Mouse (Mus musculus): ENCODE results near the gene Numb. TPM values are rescaled to one million over a fixed set of nuclear protein-coding genes. Genes with fewer than 3 reads are reported as not detected.

Numb gene
- 36.7 and 44.7 TPM in 2 replicates for polyA plus RNA-seq (2012; rRNA removed)

DNA sequence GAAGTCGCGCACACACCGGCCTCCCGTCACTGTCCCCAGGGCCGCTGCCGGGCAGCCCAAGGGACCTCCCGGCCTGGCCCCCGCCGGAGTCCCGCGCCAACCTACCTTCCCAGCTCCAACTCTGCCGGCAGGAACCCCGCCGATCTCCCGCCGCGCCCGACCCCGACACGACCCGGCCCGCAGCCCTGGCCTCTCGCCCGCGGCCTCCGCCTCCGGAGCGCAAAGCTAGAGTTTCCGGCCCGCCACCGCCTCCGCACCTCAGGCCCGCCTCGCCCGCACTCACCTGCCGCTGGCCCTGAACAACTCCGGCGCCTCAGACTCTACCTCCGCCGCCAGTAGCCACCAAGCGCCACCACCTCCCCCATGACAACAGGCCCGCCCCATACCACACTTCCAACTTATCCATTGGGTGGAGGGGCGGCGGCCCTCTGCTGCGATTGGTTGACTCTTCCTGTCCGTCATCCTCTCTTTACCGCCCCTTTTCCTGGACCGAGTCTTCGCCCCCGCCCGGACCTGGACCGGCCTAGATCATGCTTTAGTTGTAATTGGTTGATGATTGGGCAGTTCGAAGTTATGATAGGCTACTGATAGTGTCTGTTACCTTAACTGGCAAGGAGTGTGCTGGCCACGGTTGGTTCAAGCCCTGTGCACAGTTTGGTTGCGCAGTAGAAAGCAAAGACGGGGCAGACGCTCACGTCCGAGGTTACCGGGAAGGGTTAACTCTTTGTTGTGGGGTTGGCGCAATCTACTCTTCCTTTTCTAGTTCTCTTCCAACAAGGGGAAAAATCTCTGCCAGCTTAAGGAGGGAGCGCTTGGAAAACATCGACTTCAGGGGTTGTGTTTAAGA, at the start of gene Numb:
TSS of gene Numb (minus strand) at position 400 of the 847 bp plus-strand sequence.
- TF ChIP-seq CTCF (IDR thresholded peaks at IDR 0.05; ENCODE audit: borderline replicate concordance, extremely low read depth, insufficient read depth, insufficient read length), result no peak
- TF ChIP-seq POLR2A (IDR thresholded peaks at IDR 0.05; ENCODE audit: borderline replicate concordance, extremely low read depth, insufficient read depth, insufficient read length, poor library complexity, severe bottlenecking), result peak; percentile 52; the same call in 1 of the 2 replicates

DNA sequence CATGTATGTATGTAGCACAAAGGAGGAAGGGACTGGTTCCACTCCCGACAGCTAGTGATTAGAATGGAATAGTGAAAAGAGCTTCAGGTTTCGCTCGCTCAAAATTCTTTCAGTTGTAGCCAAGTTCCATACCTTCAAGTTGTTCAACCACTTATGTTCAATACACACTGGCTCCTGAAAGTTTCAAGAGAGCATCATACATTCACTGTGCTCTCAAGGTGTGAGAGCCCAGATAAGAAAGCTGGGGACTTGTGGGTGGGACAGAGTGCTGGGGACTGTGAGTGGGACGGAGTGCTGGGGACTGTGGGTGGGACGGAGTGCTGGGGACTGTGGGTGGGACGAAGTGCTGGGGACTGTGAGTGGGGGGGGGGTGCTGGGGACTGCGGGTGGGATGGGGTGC, 43.5 kb upstream of the Numb start:
- TF ChIP-seq CTCF (IDR thresholded peaks at IDR 0.05; ENCODE audit: borderline replicate concordance, extremely low read depth, insufficient read depth, insufficient read length) (no peak), POLR2A (IDR thresholded peaks at IDR 0.05; ENCODE audit: borderline replicate concordance, extremely low read depth, insufficient read depth, insufficient read length, poor library complexity, severe bottlenecking) (no peak)
- no peak for DNase-seq (ENCODE audit: low read depth)

More for the DNA sequence above, at the start of gene Numb:
- peak; percentile 100 for DNase-seq (ENCODE audit: low read depth)

DNA sequence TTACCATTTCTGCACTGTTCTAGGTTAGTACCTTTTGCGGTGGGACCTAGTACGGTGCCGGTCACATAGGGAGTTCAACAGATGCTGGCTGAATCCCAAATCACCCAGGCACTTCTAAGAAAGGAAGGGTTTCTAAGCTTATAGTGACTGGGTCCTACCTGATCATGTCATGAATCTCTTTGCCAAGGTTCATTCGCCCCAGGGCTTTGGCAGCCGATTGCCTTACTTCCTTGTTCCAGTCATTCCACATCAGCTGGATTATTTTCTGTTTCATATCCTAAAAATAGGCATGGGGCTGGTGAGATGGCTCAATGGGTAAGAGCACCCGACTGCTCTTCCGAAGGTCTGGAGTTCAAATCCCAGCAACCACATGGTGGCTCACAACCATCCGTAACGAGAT, 36.5 kb upstream of the Numb start:
- no peak for TF ChIP-seq CTCF (IDR thresholded peaks at IDR 0.05; ENCODE audit: borderline replicate concordance, extremely low read depth, insufficient read depth, insufficient read length)
- no peak for TF ChIP-seq POLR2A (IDR thresholded peaks at IDR 0.05; ENCODE audit: borderline replicate concordance, extremely low read depth, insufficient read depth, insufficient read length, poor library complexity, severe bottlenecking)
- DNase-seq (ENCODE audit: low read depth), result no peak

DNA sequence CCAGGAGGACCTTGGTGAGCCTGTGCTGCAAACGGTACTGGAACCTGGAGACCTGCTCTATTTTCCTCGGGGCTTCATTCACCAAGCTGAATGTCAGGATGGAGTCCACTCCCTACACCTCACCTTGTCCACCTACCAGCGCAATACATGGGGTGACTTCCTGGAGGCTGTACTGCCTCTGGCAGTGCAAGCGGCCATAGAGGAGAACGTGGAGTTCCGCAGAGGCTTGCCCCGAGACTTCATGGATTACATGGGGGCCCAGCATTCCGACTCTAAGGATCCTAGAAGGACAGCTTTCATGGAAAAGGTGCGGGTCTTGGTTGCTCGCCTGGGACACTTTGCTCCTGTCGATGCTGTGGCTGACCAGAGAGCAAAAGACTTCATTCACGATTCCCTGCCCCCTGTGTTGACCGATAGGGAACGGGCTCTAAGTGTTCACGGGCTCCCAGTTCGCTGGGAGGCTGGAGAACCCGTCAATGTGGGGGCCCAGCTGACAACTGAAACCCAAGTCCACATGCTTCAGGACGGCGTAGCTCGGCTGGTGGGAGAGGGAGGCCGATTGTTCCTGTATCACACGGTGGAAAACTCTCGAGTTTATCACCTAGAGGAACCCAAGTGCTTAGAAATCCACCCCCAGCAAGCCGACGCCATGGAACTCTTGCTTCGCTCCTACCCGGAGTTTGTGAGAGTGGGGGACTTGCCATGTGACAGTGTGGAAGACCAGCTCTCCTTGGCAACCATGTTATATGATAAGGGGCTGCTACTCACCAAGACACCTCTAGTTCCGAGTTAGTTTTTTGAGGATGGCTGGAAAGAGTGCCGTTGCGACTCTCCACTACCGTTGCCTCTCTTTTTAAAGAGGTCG, 30.2 kb upstream of the Numb start:
- TF ChIP-seq CTCF (IDR thresholded peaks at IDR 0.05; ENCODE audit: borderline replicate concordance, extremely low read depth, insufficient read depth, insufficient read length), result no peak
- TF ChIP-seq POLR2A (IDR thresholded peaks at IDR 0.05; ENCODE audit: borderline replicate concordance, extremely low read depth, insufficient read depth, insufficient read length, poor library complexity, severe bottlenecking), result no peak

DNA sequence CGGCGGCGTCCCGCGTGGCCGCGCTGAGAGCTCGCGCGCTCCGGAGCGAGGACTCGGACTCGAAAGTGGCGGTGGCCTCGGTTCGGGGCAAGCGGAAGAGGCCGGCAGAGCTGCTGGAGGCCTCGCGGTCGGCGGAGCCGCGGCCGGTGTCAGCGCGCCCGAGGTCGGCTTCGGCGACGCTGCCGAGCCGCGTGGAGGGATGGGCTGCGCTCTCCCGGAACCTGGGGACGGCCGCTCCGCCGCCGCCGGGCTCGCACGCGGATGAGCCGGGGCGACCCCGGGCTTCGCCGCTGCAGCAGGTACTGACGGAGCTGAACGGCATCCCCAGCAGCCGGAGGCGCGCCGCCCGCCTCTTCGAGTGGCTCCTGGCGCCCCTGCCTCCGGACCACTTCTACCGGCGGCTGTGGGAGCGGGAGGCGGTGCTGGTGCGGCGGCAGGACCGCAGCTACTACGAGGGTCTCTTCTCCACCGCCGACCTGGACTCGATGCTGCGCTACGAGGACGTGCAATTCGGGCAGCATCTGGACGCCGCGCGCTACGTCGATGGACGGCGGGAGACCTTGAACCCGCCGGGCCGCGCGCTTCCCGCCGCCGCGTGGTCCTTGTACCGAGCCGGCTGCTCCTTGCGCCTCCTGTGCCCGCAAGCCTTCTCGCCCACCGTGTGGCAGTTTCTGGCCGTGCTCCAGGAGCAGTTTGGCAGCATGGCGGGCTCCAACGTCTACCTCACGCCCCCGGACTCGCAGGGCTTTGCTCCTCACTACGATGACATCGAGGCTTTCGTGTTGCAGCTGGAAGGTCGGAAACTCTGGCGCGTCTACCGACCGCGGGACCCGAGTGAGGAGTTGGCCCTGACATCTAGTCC, 29.3 kb upstream of the Numb start:
- DNase-seq (ENCODE audit: low read depth), result peak; percentile 77

More for the DNA sequence above, 30.2 kb upstream of the Numb start:
- DNase-seq (ENCODE audit: low read depth), result no peak

DNA sequence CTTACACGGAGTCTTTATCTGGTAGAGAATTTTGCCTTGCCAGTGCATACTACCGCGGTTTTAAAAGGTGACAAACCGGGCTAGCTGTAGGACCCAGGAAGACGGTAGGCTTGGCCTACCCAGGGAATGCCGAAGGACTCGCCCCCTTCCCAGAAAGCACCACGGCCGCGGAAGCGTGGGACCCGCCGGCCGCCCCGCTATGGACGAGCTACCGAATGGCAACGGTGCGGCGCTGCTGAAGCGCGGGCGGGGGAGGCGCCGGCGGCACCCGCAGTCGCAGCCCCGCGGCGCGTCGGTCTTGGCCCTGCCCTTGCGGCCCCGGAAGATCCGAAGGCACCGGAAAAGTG, 28.7 kb upstream of the Numb start, which contains the start of gene Riox1:
TSS of gene Riox1 (plus strand) at position 116 of the 347 bp plus-strand sequence.
- TF ChIP-seq CTCF (IDR thresholded peaks at IDR 0.05; ENCODE audit: borderline replicate concordance, extremely low read depth, insufficient read depth, insufficient read length), result no peak
- peak; percentile 83 for TF ChIP-seq POLR2A (IDR thresholded peaks at IDR 0.05; ENCODE audit: borderline replicate concordance, extremely low read depth, insufficient read depth, insufficient read length, poor library complexity, severe bottlenecking)
- DNase-seq (ENCODE audit: low read depth), result peak; percentile 96

More for the DNA sequence above, 29.3 kb upstream of the Numb start:
- TF ChIP-seq POLR2A (IDR thresholded peaks at IDR 0.05; ENCODE audit: borderline replicate concordance, extremely low read depth, insufficient read depth, insufficient read length, poor library complexity, severe bottlenecking) (no peak), CTCF (IDR thresholded peaks at IDR 0.05; ENCODE audit: borderline replicate concordance, extremely low read depth, insufficient read depth, insufficient read length) (no peak)

DNA sequence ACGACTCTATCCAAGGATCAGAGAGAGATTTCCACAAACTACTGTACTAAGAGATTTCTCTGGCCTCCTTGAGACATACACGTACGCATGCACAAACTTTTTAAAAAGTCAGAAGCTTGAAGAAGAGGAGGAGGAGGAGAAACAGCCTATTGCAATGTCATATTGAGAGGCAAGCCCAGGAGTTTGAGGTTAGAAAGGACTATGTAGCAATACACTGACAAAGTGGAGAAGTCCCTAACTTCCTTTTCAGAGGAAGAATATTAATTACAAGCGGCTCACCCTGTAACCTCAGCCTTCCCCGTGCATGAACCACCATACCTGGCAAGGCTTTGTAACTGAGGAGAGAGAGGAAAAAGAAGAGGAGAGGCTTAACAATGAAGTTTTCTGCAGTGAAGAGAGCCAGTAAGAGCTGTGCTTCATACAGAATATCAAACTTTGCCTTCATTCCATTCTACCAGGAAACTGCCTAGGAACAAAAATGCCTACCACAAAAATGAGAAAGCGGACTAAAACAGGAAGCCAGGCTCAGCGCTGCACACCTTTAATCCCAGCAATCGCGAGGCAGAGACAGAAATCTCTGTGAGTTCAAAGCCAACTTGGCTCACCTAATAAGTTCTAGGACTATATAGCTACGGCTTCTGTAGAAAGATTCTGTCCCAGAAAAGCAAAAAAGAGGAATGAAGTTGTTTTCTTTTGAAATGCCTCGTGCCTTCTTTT, 28.2 kb upstream of the Numb start:
- no peak for TF ChIP-seq POLR2A (IDR thresholded peaks at IDR 0.05; ENCODE audit: borderline replicate concordance, extremely low read depth, insufficient read depth, insufficient read length, poor library complexity, severe bottlenecking)
- TF ChIP-seq CTCF (IDR thresholded peaks at IDR 0.05; ENCODE audit: borderline replicate concordance, extremely low read depth, insufficient read depth, insufficient read length), result no peak
- no peak for DNase-seq (ENCODE audit: low read depth)

DNA sequence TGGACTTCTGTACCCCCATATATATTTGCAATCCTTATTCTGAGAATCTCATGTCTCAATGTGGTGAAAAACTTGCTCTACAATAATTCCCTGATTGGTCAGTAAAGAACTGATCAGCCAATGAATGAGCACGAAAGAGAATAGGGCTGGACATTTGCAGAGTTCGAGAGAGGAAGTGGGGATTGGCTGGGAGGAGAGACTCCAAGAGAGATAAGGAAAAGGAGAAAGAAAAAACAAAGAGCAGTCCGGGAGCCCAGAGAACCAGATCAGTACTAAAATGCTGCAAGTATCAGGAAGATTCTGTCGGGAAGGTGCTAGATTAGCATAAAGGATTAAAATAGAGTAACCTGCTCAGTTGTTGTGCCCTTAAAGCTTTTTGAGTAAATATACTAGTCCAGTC, 27.3 kb upstream of the Numb start:
- TF ChIP-seq POLR2A (IDR thresholded peaks at IDR 0.05; ENCODE audit: borderline replicate concordance, extremely low read depth, insufficient read depth, insufficient read length, poor library complexity, severe bottlenecking) (no peak), CTCF (IDR thresholded peaks at IDR 0.05; ENCODE audit: borderline replicate concordance, extremely low read depth, insufficient read depth, insufficient read length) (no peak)
- no peak for DNase-seq (ENCODE audit: low read depth)

DNA sequence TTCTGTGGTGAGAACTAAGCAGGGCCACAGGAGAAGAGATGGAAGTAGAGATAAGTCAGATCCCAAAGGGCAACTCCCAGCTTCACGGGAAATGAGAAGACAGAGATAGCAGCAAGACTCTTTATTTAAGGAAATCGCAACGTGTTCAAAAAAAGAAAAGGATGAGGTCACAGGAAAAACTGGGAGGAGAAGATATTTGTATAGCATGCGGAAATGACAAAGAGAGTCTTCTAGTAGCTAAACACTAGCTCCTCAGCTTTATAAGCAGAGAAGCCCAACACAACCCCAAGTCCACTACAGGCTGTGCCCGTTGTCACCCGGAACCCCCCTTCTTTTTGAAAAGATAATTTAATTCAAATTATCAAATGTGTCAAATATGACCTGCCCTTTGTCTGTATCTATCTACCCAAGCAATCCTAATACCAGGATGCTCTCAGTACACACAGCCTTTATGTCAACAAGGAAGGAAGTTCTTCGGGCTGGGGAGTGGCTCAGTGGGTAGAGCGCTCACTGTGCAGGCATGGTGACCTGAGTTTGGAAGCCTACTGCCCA, 25.6 kb upstream of the Numb start:
- TF ChIP-seq CTCF (IDR thresholded peaks at IDR 0.05; ENCODE audit: borderline replicate concordance, extremely low read depth, insufficient read depth, insufficient read length) (no peak), POLR2A (IDR thresholded peaks at IDR 0.05; ENCODE audit: borderline replicate concordance, extremely low read depth, insufficient read depth, insufficient read length, poor library complexity, severe bottlenecking) (no peak)
- no peak for DNase-seq (ENCODE audit: low read depth)

DNA sequence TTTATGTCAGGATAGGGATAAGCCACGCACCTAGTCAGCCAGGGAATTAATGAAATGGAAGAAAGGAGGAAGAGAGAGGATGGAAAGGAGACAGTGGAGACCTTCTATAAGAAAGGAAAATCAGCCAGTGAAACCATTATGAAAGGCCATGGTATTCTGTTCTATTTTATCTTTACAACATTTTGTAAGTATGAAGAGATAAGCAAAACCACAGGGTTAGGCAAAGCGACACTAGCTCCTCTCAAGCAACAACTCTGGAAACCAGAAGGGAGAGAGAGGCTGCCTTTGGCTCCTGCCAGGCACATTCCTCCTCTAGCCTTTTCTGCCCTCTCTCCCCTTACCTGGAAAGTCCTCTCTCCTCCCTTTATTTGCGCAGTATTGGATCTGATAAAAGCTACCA, 20.2 kb upstream of the Numb start:
- TF ChIP-seq POLR2A (IDR thresholded peaks at IDR 0.05; ENCODE audit: borderline replicate concordance, extremely low read depth, insufficient read depth, insufficient read length, poor library complexity, severe bottlenecking) (no peak), CTCF (IDR thresholded peaks at IDR 0.05; ENCODE audit: borderline replicate concordance, extremely low read depth, insufficient read depth, insufficient read length) (no peak)

More for the DNA sequence above, 20.2 kb upstream of the Numb start:
- DNase-seq (ENCODE audit: low read depth), result no peak
